Mouse (Mus musculus) liver, embryonic 14.5 days (tissue): Measurements from ENCODE around the gene Ppp6r1.

Experiments
- CTCF ChIP-seq: IDR thresholded peaks from 2 replicates; pipeline ENCODE4 v1.5.1; 2016; ENCODE audit warnings: antibody characterized with exemption, low read depth, control low read depth
- EP300 ChIP-seq: IDR thresholded peaks from 2 replicates; pipeline ENCODE4 v1.6.1; 2016; ENCODE audit warnings: antibody characterized with exemption, low read depth

- TF ChIP-seq CTCF (no peak), EP300 (no peak)
Observed at GRCm38 (mm10) chr7:4608002-4608401, 50.8 kb downstream of the Ppp6r1 start.
